Mouse (Mus musculus): ENCODE data around the gene Anxa6.
"Not testable (repeated sequence)": the region's sequence is repeated elsewhere in the genome, so short reads cannot be mapped to it uniquely, and the experiment has no call there.

The Anxa6 gene

DNA sequence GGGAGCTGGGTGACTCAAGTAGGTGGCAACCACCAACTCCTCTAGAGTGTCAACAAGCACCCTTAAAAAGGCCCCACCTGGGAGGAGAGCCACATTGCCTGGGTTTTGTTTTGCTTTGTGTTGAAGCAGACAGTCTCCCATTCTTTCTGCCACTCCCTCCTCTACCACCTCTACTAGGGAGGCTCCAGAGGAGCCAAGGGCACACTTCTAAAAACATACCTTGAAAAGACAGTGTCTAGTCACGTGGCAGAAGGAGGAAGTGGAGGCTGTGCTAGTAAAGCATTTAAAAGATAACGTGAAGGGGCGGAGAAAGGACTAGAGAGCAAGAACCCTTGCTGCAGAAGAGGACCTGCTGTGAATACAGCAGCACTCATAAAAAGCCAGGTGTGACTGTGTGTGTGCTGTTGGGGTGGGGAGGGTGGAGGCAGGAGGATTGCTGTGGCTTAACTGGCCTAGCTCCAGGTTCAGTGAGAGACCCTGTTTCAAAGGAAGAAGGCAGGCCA lies 74.6 kb downstream of the Anxa6 start:
- DNase-seq: no peak

DNA sequence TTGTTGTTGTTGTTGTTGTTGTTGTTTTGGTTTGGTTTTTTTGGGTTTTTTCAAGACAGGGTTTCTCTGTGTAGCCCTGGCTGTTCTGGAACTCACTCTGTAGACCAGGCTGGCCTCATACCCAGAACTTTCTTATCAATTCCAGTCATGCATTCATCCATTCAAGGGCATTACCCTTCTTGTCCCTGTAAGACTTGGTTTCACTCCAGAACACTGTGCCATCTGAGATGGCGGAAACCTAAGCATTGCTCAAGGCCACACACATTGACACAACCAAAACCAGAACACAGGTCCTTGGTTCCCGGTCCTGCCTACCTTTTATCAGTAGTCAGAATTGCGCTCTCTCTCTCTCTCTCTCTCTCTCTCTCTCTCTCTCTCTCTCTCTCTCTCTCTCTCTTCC lies 75.5 kb downstream of the Anxa6 start:
- not testable (repeated sequence) for DNase-seq

DNA sequence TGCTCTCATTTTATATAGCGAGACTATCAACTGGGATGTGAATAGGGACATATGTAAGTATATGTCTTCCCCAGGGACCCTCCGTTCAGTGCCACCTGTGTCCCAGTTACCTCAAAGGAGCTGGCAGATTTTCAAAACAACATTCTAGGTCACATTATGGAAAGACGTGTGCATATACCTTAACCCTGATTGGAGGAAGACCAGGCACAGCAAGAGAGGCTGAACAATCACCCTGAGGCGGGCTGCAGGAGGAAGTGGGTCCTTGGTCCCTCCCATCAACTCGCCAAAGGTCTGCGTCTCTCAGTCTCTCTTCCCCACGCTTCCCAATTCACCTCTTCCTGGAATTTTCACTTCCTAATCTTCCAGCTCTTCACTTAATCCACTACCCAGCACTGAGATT lies 76.3 kb downstream of the Anxa6 start:
- DNase-seq: no peak

DNA sequence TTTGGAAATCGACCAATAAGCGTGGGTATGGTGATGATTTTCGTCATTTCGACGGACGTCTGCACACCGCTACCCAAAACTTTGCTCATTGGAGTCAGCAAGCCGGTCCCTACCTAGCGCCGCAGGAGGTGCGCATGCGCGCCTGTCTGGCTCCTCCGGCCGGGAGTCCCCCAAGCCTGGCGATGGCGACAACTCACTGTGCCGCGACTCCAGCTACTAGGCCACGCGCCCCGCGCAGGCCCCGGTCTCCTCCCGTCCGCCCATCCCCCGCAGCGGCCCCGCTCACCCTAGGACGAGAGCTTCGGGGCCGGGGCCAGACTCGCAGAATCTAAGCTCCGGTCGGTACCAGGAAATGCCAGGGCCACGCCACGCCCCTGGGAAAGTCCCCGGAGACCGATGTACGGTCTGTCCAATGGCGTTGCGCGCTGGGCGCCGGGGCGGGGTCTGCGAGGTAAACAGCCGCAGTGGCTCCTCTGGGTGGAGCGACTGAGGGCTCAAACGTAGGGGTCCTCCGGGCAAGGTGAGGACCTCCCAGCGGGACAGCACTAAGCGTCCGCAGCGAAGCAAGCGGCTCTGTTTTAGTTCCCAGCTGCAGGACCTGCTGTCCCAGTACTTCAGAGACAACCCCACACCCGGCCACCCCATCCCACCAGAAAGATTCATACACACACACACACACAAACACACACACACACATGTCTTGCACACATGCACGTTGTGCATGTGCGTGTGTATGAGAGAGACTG lies 77.3 kb downstream of the Anxa6 start:
- peak; percentile 98 for DNase-seq

DNA sequence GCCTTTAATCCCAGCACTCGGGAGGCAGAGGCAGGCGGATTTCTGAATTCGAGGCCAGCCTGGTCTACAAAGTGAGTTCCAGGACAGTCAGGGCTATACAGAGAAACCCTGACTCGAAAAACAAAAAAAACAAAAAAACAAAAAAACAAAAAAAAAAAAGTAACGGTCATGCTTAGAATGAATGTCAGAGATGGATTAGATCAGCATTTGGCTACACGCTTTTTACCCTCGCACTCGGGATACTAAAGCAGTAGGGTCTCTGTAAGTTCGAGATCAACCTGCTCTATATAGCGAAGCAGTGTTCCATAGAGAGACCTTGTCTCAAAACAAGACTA lies 77.9 kb downstream of the Anxa6 start:
- not testable (repeated sequence) for DNase-seq

DNA sequence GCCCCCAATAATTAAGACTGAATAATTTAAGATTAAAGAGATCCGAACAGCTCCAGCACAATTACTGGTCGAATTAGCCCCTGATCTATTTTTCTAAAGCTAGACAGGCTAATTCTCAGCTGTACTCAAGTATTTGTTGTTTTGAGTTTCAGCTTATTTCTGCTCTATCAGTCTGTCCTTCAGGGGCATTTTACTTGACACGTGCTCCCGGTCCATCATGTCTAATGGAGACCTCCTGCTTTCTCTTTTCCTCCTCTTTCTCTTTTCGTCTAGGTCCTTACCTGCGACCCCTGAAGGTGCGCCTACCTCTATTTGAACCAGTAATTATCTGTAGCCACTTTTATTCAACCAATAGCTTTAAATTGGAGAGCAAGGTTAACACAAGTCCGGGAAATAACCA lies 78.5 kb downstream of the Anxa6 start:
- DNase-seq: no peak

DNA sequence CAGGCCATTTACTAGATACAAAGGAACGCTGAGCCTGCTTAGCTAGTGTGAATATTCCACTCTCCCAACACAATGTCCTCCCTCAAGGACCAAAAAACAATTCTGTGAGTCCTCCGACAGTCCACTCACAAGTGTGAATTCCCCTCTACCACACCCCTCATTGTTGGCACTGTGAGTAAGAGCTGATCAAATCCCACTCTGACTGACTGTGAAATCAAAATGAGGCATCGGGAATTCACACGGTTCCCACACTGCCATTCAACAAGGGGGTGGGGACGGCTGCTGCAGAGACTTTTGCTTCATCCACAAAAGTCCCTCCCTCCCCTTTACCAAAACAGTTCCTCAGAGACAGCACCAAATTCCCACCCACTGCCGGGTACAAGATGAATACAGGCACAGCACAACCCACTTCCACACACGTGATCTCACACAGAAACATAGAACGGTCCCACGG lies 79.2 kb downstream of the Anxa6 start:
- peak; percentile 52 for DNase-seq

DNA sequence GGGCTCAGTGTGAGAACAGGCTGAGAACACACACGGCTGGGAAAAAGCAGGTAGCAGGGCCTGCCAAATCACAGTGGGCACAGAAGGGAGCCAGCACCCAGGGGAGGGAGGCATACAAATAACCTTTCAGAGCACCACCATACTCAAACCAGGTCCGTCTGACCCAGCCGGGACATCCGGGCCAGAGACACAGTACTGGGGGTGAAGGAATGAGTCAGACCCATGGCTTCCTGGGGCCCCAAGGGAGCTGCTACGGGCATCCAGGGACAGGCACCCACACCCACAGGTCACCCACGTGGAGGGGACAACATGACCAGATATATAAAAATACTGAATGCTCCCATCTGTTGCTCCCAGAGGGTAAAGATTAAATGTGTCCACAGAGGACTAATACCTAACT lies 80.6 kb downstream of the Anxa6 start:
- no peak for DNase-seq

DNA sequence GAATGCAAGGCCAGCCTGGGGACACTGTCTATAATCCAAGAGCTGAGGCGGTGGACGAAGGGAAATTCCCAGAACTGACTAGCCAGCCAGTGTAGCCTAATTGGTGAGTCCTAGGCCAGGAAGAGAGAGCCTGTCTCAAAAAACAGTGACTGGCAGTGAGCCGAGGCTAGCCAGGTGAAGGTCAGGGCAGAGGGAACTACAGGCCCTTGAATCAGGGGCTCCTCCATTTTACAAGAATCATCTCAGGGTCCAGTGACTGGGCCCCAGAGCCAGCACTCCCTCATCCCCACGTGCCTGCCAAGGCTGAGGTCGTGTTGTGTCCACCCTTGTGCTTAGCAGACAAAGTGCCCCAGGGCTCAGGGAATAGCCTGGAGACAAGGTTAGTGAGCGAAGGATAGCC lies 82.6 kb downstream of the Anxa6 start:
- no peak for DNase-seq

DNA sequence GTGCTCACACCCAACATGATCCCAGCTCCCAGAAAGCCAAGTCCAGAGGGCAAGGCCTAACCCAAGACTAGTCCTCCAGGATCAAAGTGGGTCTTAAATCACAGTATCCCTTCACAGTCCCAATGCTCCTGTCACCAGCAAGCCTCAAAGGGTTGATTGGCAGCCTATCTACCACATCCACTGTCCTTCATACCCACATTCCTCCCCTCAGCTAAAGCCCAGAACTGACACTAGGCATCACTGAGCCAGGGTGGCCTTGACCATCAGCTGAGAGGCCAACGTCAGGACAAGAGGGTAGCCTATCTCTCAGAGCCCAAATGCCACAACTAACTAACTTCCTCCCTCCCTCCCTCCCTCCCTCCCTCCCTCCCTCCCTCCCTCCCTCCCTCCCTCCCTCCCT lies 83.5 kb downstream of the Anxa6 start:
- DNase-seq: no peak

DNA sequence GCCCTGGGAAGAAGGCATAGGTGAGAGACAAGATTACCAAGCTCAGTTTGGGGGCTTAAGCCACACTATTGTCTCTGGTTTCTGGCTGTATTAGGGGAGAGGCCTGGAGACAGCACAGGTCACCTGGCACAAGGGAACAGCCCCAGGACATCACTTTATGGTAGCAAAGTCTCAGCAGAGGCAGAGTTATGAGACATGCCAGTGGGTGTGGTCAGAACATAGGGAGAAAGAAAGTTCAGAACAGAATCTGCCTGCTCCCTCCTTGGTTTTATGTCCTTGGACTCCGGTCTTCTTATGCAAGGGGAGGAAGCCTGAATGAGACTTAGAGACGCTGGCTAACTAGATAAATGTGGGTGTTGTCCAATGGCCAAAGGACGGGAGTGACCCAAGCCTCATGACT lies 88.5 kb downstream of the Anxa6 start:
- no peak for DNase-seq

DNA sequence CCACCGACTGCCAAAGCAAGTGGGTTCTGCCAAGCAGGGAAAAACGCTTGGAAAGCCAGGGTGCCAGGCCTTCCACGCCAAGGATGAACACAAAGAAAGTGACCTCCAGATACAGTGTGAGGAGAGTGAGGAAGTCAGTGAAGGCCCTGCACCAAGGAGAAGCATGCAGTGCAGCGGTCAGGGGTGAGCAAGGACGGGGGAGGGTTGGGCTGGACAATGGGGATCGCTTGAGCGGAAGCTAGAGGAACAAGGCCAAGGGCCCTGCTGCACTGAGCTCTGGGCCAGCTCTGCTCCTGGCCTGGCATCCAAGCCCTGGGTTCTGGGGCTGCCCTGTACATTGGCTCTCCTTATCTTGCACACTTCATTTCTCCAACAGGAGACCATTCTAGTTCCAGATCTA lies 93.2 kb downstream of the Anxa6 start:
- DNase-seq: no peak

DNA sequence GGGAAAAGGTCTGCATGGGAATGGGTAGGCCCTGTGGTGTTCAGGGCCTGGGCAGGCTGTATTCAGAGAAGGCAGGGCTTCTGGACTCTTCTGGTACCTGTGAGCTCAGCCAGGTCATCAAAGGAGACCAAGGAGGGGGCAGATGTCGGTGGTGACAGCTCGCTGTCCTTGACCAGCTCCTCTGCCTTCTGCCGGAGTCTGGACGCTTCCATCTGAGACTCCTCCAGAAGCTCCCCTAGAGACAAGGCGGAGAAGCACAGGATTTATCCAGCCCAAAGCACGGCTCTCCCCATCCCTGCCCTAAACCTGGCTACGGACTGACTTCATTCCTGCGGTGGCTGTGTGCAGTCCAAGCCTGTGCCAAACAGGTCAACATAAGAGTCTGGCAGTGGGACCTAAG lies 93.7 kb downstream of the Anxa6 start:
- DNase-seq: no peak

DNA sequence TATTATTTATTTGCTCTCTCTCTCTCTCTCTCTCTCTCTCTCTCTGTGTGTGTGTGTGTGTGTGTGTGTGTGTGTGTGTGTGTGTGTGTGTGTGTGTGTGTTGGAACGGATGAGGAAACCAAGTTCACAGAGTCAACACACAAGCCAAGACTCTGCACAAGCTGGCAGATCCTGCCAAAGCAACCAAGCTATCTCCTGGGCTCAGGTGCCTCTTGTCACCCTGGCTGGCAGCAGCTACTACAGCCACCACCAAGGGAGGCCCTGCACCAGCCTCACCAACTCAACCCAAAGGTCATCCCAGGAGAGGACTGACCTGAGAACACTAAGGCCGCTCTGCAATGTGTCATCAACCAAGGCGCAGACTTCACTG lies 96.5 kb downstream of the Anxa6 start:
- DNase-seq: no peak

DNA sequence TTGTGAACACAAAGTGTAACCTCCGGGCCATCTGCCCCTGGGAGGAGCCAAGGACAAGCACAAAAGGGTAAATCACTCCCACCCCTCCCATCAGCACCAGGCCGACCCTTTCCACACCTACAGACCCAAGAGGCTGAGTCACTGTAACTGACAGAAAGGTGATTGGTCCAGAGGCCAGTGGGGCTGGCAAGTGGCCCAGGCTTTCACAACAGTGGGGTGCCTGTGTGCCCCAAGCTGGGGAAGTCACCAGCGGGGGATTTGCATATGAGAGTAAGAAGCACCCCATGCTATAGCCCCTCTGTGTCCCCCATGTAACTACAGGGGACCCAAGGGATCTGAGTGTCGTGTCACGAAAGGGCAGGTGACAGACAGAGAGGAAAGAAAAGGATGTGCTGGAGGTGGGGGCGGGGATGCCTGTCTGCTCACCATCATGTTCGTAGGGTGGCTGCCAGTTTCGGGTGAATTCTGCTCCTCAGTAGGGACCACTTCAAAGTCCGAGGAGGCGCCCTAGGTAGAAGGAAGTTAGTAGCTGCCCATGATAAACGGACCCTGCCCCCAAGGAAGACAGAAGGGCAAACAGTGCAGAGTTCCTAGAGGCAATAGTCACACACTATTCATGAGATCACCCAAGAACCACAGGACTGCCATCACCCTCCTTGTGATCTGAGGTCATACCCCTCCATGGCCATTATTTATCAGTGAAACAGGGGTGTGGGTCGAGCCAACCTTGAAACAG lies 97.0 kb downstream of the Anxa6 start:
- DNase-seq: no peak

DNA sequence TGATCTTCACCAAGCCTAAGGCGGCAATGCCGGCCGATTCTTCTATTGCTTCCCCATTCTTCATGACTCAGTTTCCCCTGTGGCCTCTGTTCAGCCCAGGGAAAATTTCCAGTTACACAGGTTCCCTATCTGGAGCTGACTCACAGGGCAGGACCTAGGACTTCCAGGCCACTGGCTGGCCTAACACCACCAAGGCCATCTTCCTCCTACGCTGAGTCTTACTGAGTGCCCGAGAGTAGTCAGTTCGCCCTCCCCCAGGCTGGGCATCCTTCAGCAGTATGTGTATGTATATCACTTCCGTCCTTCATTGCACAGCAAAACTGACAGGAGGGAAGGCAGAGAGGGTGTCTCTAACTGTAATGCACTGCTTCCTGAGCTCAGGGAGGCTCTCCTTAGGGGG lies 99.0 kb downstream of the Anxa6 start:
- DNase-seq: no peak

DNA sequence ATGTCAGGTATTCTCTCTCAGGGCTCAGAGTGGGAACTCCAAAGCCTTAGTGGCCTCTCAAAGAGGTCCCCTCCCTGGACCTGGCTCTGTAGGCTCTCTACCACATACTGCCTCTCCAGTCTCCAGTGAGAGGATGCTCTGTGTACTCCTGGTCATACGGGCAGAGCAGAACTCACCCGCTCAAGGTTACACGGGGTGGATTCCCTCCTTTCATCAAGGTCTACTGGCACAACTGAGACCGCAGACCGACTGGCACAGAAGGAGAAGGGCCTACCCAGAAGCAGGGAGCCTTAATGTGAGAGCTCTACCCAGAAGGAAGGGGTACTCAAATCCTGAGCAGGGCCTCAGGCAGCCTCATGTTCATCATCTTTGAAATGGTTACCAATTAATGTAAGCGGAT lies 100.7 kb downstream of the Anxa6 start:
- DNase-seq: no peak

DNA sequence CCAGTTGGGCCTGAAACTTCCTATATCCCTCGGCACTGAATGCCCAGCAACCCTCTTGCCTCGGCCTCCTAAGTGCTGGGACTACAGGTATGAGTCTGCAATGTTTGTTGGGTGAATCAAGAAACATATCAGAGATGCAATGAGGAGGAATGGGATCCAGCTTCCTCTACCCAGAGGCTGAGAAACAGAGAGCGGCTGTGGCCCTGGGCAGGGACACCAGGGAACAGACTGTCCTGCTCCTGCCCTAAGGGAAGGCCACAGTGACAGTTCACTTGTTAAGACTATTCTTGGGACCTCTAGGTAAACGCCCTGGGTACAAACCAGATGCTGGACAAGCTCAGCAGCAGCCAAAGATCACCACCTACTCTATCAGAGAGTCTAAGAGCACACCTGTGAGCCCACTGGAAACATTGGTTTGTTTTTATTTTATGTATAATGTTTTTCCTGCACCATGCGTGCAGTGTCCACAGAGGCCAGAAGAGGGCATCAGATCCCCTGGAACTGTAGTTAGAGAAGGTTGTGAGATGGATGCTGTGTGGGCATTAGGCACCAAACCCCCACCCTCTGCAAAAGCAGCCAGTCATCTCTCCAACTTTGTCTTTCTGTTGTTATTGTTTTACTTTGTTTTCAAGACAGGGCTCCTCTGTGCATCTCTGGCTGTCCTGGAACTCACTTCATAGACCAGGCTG lies 101.7 kb downstream of the Anxa6 start:
- DNase-seq: peak; percentile 28

DNA sequence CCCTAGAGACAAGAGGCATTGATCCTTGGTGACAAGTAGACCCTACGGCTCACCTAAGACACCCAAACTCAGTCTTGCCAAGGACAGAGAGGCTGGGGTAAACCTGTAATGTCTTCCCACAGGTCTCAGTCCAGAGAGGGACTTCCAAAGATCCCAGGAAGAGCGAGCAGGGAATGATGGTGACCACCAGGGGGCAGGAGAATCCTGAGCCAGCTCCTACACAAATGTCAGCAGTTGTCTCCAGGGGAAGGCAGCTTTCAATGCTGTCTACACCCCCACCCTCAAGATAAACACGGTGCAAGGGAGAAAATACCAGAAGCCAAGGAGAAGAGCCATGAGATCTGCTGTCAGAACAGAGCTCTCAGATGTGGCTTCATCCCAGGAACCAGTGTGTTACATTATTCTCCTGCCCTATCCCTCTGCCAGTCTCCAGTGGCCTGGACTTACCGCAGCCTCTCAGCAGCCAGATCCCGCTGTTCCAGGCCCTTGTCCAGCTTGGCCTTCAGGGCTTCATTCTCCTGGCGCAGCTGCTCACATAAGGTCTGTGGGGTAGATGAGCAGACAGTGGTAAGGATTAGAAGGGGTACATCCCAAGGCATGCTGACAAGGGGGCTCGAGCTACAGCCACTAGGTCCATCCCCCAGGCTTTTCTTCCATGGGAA lies 102.8 kb downstream of the Anxa6 start:
- DNase-seq: peak; percentile 42

DNA sequence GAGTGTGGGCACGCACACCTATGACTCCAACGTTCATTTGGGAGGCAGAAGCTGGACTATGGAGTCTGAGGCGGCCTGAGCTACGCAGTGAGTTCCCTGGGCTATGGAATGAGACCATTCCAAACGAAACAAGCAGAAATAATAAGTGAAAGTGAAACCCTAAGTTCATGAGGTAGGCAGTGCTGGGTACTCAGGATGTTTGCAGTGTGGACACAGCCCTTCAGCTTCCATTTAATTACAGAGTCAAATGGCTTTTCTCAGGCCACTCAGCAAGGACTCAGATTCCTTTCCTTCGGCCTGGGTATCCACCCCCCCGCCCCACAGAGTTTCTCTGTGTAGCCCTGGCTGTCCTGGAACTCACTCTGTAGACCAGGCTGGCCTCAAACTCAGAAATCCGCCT lies 103.5 kb downstream of the Anxa6 start:
- no peak for DNase-seq

DNA sequence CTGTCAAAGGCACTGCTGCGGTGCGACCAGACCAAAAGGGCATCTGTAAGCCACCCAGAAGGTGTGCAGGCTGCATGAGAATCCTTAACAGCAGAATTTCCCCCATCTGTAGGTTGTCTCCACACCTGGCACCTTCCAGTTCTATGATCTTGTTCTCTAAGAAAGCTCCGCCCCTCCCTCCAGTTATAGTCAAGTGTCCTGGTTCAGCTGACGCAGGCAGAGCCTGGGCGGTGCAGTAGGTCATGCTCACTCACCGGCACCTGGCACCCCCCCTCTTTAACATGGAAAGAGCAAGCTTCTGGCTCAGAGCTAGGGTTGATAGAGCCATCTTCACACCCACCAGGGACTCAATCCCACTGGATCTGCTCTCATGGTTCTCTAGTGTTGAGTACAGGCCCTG lies 104.0 kb downstream of the Anxa6 start:
- no peak for DNase-seq
